Mouse (Mus musculus) ES-Bruce4 (cell line): ENCODE measurements around the gene Hspa12b. TPM values are rescaled to one million over a fixed set of nuclear protein-coding genes. Genes with fewer than 3 reads are reported as not detected.

Source experiments
- H3K27ac ChIP-seq: 2 replicates; pipeline ENCODE4 v1.5.1; 2012; ENCODE audit warnings: low read length, inconsistent platforms; ENCODE audit not compliant: insufficient read depth
- H3K27me3 ChIP-seq: 2 replicates; pipeline ENCODE4 v1.6.1; 2012; ENCODE audit warnings: mild to moderate bottlenecking, low read length, inconsistent platforms; ENCODE audit not compliant: control insufficient read depth, poor library complexity, insufficient read depth, severe bottlenecking
- H3K36me3 ChIP-seq: 2 replicates; pipeline ENCODE4 v1.6.1; 2012; ENCODE audit warnings: inconsistent platforms, mild to moderate bottlenecking, low read length, moderate library complexity; ENCODE audit not compliant: control insufficient read depth, poor library complexity, insufficient read depth, severe bottlenecking
- H3K4me1 ChIP-seq: one replicate; pipeline ENCODE4 v1.8.1; 2011; ENCODE audit warnings: low read length; ENCODE audit not compliant: control insufficient read depth, insufficient read depth
- H3K4me3 ChIP-seq: 2 replicates; pipeline ENCODE4 v1.5.1; 2011; ENCODE audit warnings: low read depth, mild to moderate bottlenecking, low read length
- H3K9ac ChIP-seq: 2 replicates; pipeline ENCODE4 v1.6.1; 2012; ENCODE audit warnings: low read depth, mild to moderate bottlenecking, inconsistent platforms; ENCODE audit not compliant: poor library complexity, severe bottlenecking
- H3K9me3 ChIP-seq: replicated peaks from 2 replicates; pipeline ENCODE4 v1.6.1; 2012; ENCODE audit warnings: mild to moderate bottlenecking, low read length, inconsistent platforms; ENCODE audit not compliant: control insufficient read depth, poor library complexity, insufficient read depth, severe bottlenecking
- CTCF ChIP-seq: IDR thresholded peaks from one replicate; pipeline ENCODE4 v1.8.1; 2011; ENCODE audit warnings: low read depth, low read length
- EP300 ChIP-seq: IDR thresholded peaks from 2 replicates; pipeline ENCODE4 v1.6.1; 2011; ENCODE audit warnings: low read depth, low read length; ENCODE audit not compliant: insufficient read depth
- POLR2A ChIP-seq: IDR thresholded peaks from one replicate; pipeline ENCODE4 v1.8.1; 2011; ENCODE audit warnings: low read length; ENCODE audit not compliant: insufficient read depth
- polyA plus RNA-seq: library from polyadenylated mRNA; stranded (reverse); fragments of >200 nt; gene quantifications from 2 replicates; pipeline ENCODE4 v1.2.4, GENCODE M21; 2011; ENCODE audit warnings: low read depth; ENCODE audit not compliant: missing spikeins, insufficient read depth, insufficient read length

Gene Hspa12b
- polyA plus RNA-seq, 1 experiment, result 1.9 TPM

GRCm38 (mm10) chr2:131143007-131143780 is 16.1 kb downstream of the Hspa12b start:
- no peaks in the 10 kb centered on the region for H3K9me3 ChIP-seq
- H3K4me1 ChIP-seq, result no peaks in the 10 kb centered on the region
- H3K4me3 ChIP-seq, result 0 out of 2 replicates have a peak overlapping the region, but pooled peaks have one; percentile 3
- H3K27me3 ChIP-seq, result no peaks in the 10 kb centered on the region
- H3K36me3 ChIP-seq, result peaks cover 11% of the 10 kb centered on the region; the same call in 1 of the 2 replicates
- TF ChIP-seq POLR2A (no peak), EP300 (no peak)
- H3K9ac ChIP-seq, result no peak overlapping the region
- H3K27ac ChIP-seq, result no peak overlapping the region

GRCm38 (mm10) chr2:131145121-131145520 is 18.0 kb downstream of the Hspa12b start:
- TF ChIP-seq POLR2A (no peak), EP300 (no peak), CTCF (no peak)
- Histone ChIP-seq H3K36me3 (peaks cover 23% of the 10 kb centered on the region), H3K9ac (no peak overlapping the region; the same call in 1 of the 2 replicates)

GRCm38 (mm10) chr2:131145536-131145935 is 18.5 kb downstream of the Hspa12b start:
- TF ChIP-seq EP300 (no peak), POLR2A (no peak), CTCF (no peak)
- Histone ChIP-seq H3K27ac (no peak overlapping the region), H3K9ac (no peak overlapping the region), H3K4me3 (no peak overlapping the region), H3K27me3 (no peaks in the 10 kb centered on the region), H3K4me1 (no peaks in the 10 kb centered on the region), H3K9me3 (no peaks in the 10 kb centered on the region), H3K36me3 (peaks cover 23% of the 10 kb centered on the region)

More at GRCm38 (mm10) chr2:131145121-131145520, 18.0 kb downstream of the Hspa12b start:
- H3K4me1 ChIP-seq, result no peaks in the 10 kb centered on the region
- H3K9me3 ChIP-seq, result no peaks in the 10 kb centered on the region
- no peak overlapping the region for H3K27ac ChIP-seq
- peak overlapping the region; percentile 59 for H3K4me3 ChIP-seq
- no peaks in the 10 kb centered on the region for H3K27me3 ChIP-seq

- peaks cover 30% of the 10 kb centered on the region for H3K36me3 ChIP-seq
- no peaks in the 10 kb centered on the region for H3K27me3 ChIP-seq
- H3K4me1 ChIP-seq, result no peaks in the 10 kb centered on the region
- no peak overlapping the region for H3K9ac ChIP-seq
- no peak overlapping the region for H3K27ac ChIP-seq
- H3K4me3 ChIP-seq, result no peak overlapping the region
- TF ChIP-seq CTCF (no peak), EP300 (no peak), POLR2A (no peak)
- H3K9me3 ChIP-seq, result no peaks in the 10 kb centered on the region
Observed at GRCm38 (mm10) chr2:131146193-131147042, 19.3 kb downstream of the Hspa12b start.

- Histone ChIP-seq H3K4me3 (no peak overlapping the region), H3K36me3 (peaks cover 31% of the 10 kb centered on the region)
Observed at GRCm38 (mm10) chr2:131147043-131147365, 19.9 kb downstream of the Hspa12b start.

More at GRCm38 (mm10) chr2:131147043-131147365, 19.9 kb downstream of the Hspa12b start:
- H3K9me3 ChIP-seq, result no peaks in the 10 kb centered on the region
- no peaks in the 10 kb centered on the region for H3K27me3 ChIP-seq
- H3K27ac ChIP-seq, result no peak overlapping the region
- peaks cover 4% of the 10 kb centered on the region for H3K4me1 ChIP-seq
- TF ChIP-seq POLR2A (no peak), EP300 (no peak), CTCF (no peak)
- H3K9ac ChIP-seq, result no peak overlapping the region
